Mouse (Mus musculus) neural tube, embryonic 11.5 days (tissue): ENCODE measurements around the gene Hoxa13. TPM values are rescaled to one million over a fixed set of nuclear protein-coding genes. Genes with fewer than 3 reads are reported as not detected.
A peak's percentile ranks its signal among the peaks of the same experiment; 100 is the strongest.

ENCODE experiments used
- ATAC-seq: fragments of 200-750 bp; cut with Nextera tagmentation; 2 replicates; pipeline ENCODE4 v1.8.0; 2017; ENCODE audit warnings: moderate number of reproducible peaks, mild to moderate bottlenecking, moderate TSS enrichment, moderate library complexity; ENCODE audit not compliant: insufficient read depth, low FRiP score, low TSS enrichment
- DNase-seq: peaks from one replicate; pipeline ENCODE4 v3.0.0-alpha.2; 2015; ENCODE audit warnings: low spot score
- H3K27ac ChIP-seq: fragments of 300-500 bp; sonication (generic); 2 replicates; pipeline ENCODE4 v1.5.1; 2014; ENCODE audit warnings: low read depth, mild to moderate bottlenecking, low read length
- H3K27me3 ChIP-seq: fragments of 300-500 bp; sonication (generic); 2 replicates; pipeline ENCODE4 v1.6.1; 2014; ENCODE audit warnings: mild to moderate bottlenecking, low read length, mixed read lengths; ENCODE audit not compliant: control insufficient read depth, insufficient read depth
- H3K36me3 ChIP-seq: fragments of 300-500 bp; sonication (generic); 2 replicates; pipeline ENCODE4 v1.6.1; 2014; ENCODE audit warnings: mild to moderate bottlenecking, low read length, moderate library complexity, mixed read lengths; ENCODE audit not compliant: control insufficient read depth, insufficient read depth
- H3K4me1 ChIP-seq: fragments of 300-500 bp; sonication (generic); 2 replicates; pipeline ENCODE4 v1.6.1; 2014; ENCODE audit warnings: low read length, mixed read lengths; ENCODE audit not compliant: control insufficient read depth, insufficient read depth
- H3K4me2 ChIP-seq: fragments of 300-500 bp; sonication (generic); 2 replicates; pipeline ENCODE4 v1.6.1; 2014; ENCODE audit warnings: low read depth, mild to moderate bottlenecking, moderate library complexity
- H3K4me3 ChIP-seq: fragments of 300-500 bp; sonication (generic); 2 replicates; pipeline ENCODE4 v1.5.1; 2014; ENCODE audit warnings: low read depth, low read length
- H3K9ac ChIP-seq: fragments of 300-500 bp; sonication (generic); 2 replicates; pipeline ENCODE4 v1.6.1; 2014; ENCODE audit warnings: mild to moderate bottlenecking, low read length
- H3K9me3 ChIP-seq: fragments of 300-500 bp; sonication (generic); 2 replicates; pipeline ENCODE4 v1.6.1; 2016; ENCODE audit warnings: low read length; ENCODE audit not compliant: control insufficient read depth
- WGBS: fragments of 180-500 bp; shearing (Covaris S2); extraction: QIAGEN DNeasy Blood & Tissue Kit; methylation state at CpG from one replicate; pipeline ENCODE4 v1.1.7; 2014; 5-methylcytosine and 5-hydroxymethylcytosine counted together
- polyA plus RNA-seq: library from polyadenylated mRNA; unstranded; fragments of >200 nt; fragmentation: Nextera tagmentation; extraction: Ambion mirVana; gene quantifications from 2 replicates; pipeline ENCODE4 v1.2.1, GENCODE M21; 2014

The Hoxa13 gene
- polyA plus RNA-seq, 1 experiment from 2014 or later, result 0.11 TPM

- Histone ChIP-seq H3K27me3 (peaks cover 96% of the 10 kb centered on the region), H3K9ac (peak overlapping the region; percentile 39; the same call in 1 of the 2 replicates), H3K36me3 (no peaks in the 10 kb centered on the region), H3K4me3 (peak overlapping the region; percentile 15; the same call in 1 of the 2 replicates), H3K4me2 (peak overlapping the region; percentile 26), H3K4me1 (0 out of 2 replicates have a peak, but pooled peaks cover 4% of the 10 kb centered on the region), H3K27ac (no peak overlapping the region), H3K9me3 (no peaks in the 10 kb centered on the region)
- DNase-seq (no peak), ATAC-seq (no peak)
- WGBS, result under 1% methylated on average over 16 of the region's 16 CpGs
These were observed 11.3 kb downstream of the Hoxa13 start for GRCm38 (mm10) chr6:52249415-52249738.

GRCm38 (mm10) chr6:52248638-52249414, 11.9 kb downstream of the Hoxa13 start:
- no peaks in the 10 kb centered on the region for H3K36me3 ChIP-seq
- H3K4me1 ChIP-seq, result 0 out of 2 replicates have a peak, but pooled peaks cover 4% of the 10 kb centered on the region
- H3K27ac ChIP-seq, result no peak overlapping the region
- peaks cover 97% of the 10 kb centered on the region for H3K27me3 ChIP-seq
- H3K9ac ChIP-seq, result peak overlapping the region; percentile 39; the same call in 1 of the 2 replicates
- H3K4me2 ChIP-seq, result peak overlapping the region; percentile 26
- H3K9me3 ChIP-seq, result no peaks in the 10 kb centered on the region
- H3K4me3 ChIP-seq, result peak overlapping the region; percentile 15
- 1% methylated on average over 27 of the region's 27 CpGs for WGBS
- ATAC-seq (no peak), DNase-seq (peak; percentile 43)

DNA sequence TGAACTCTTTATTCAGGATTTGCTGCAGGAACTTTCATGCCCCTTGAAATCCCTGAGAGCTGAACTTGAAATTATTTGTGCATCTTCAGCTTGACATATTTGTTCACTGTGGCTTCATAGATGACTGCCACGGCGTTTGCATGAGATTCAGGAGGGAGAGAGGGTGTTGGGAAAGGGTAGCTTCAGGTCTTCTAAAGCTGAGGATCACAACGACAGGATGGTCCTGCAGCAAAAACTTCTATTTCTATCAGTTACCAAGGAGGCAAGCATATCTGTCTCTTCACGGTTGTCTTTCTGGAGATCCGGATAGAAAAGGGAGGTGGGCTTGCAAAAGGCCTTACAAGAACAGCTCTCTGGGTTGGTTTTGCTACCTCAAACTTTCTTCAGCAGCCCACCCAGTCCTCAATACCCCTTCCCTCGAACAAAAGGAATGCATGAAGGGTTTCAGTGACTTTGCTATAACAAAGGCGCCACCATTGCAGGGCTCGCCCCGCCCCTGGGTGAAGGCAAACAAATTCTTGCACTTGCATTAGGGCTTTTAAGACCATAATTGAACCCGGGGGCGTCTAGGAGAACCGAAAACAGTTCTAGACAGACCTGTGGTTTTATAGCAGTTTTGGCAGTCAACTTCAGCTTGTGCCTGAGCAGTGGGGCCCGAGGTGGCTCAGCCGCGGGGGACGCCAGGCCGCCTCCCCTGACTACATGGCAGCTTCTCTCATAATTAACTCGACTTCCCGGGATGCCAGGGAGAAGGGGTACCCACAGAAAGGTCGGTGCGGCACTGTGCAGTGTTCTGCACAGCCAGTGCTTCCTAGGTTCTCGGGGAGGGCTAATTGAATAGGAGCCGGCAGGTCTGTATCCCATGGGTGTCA, 12.7 kb downstream of the Hoxa13 start:
- Histone ChIP-seq H3K36me3 (no peaks in the 10 kb centered on the region), H3K27ac (0 out of 2 replicates have a peak overlapping the region, but pooled peaks have one; percentile 3), H3K27me3 (peaks cover 97% of the 10 kb centered on the region), H3K9me3 (no peaks in the 10 kb centered on the region), H3K4me2 (peak overlapping the region; percentile 26), H3K9ac (peak overlapping the region; percentile 36; the same call in 1 of the 2 replicates), H3K4me3 (peak overlapping the region; percentile 15), H3K4me1 (0 out of 2 replicates have a peak, but pooled peaks cover 4% of the 10 kb centered on the region)
- DNase-seq, result peak; percentile 35
- ATAC-seq, result no peak
- under 1% methylated on average over 23 of the region's 23 CpGs for WGBS

- DNase-seq (peak; percentile 28), ATAC-seq (no peak)
- WGBS, result 1% methylated on average over 3 of the region's 3 CpGs
- Histone ChIP-seq H3K9me3 (no peaks in the 10 kb centered on the region), H3K27me3 (peaks cover 97% of the 10 kb centered on the region), H3K4me3 (peak overlapping the region; percentile 40), H3K4me2 (peak overlapping the region; percentile 47), H3K4me1 (0 out of 2 replicates have a peak, but pooled peaks cover 4% of the 10 kb centered on the region), H3K36me3 (no peaks in the 10 kb centered on the region), H3K27ac (no peak overlapping the region), H3K9ac (peak overlapping the region; percentile 60)
These were observed 13.8 kb downstream of the Hoxa13 start for GRCm38 (mm10) chr6:52246916-52247315.

DNA sequence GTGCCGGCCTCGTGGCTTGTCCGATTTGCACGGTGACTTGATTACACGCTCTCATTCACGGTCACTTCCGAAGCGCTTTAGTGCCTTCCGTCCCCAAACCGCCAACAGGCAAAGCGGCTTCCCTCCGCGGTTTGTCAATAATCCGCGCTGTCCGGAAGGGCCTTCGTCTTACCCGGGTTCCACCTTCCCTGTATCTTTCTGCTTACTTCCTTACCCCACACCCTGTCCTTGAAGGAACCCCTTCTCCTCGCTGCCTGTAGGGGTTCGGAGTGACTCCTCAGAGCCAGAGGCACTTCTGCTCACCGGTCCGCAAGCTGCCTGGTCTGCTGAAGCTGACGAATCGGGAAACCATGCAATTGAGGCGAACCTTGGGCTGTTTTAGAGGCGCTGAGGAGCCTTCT, 14.3 kb downstream of the Hoxa13 start:
- ATAC-seq, result no peak

DNA sequence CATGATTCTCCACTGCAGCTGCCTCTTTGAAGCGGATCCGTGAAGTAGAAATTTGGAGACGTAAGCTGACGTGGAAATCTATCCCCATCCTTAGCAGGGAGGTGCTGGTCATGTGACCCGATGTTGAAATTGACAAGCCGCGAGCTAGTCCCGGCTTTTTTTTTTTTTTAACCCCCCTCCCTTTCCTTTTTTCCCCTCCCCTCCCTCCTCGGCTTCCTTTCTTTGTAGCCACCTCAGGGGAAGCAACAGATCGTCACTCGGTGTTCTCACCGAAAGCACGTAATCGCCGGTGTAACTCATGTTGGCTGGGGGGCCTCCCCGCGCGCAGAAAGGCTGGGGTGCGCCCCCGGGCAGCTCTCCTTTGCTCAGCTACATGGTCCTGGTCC, 14.9 kb downstream of the Hoxa13 start, which contains the start of gene Hoxa11:
Gene Hoxa11, minus strand, starts transcription at position 54 of the 386 bp plus-strand sequence.
- H3K4me1 ChIP-seq, result 0 out of 2 replicates have a peak, but pooled peaks cover 4% of the 10 kb centered on the region
- DNase-seq (peak; percentile 42), ATAC-seq (no peak)
- peak within 1 kb of the TSS; percentile 68; the same call in 1 of the 2 replicates for H3K27ac ChIP-seq
- no peaks in the 10 kb centered on the region for H3K36me3 ChIP-seq
- peak within 1 kb of the TSS; percentile 40 for H3K4me3 ChIP-seq
- H3K27me3 ChIP-seq, result peaks cover 97% of the 10 kb centered on the region
- peak within 1 kb of the TSS; percentile 47 for H3K4me2 ChIP-seq
- peak within 1 kb of the TSS; percentile 60 for H3K9ac ChIP-seq
- under 1% methylated on average over 20 of the region's 20 CpGs for WGBS
- H3K9me3 ChIP-seq, result no peaks in the 10 kb centered on the region

More for the DNA sequence above, 14.3 kb downstream of the Hoxa13 start:
- under 1% methylated on average over 26 of the region's 26 CpGs for WGBS
- peak overlapping the region; percentile 60 for H3K9ac ChIP-seq
- peak overlapping the region; percentile 47 for H3K4me2 ChIP-seq
- H3K27ac ChIP-seq, result peak overlapping the region; percentile 68; the same call in 1 of the 2 replicates
- peak overlapping the region; percentile 40 for H3K4me3 ChIP-seq
- 0 out of 2 replicates have a peak, but pooled peaks cover 4% of the 10 kb centered on the region for H3K4me1 ChIP-seq
- peaks cover 97% of the 10 kb centered on the region for H3K27me3 ChIP-seq
- H3K36me3 ChIP-seq, result no peaks in the 10 kb centered on the region
- H3K9me3 ChIP-seq, result no peaks in the 10 kb centered on the region
- peak; percentile 58 for DNase-seq

DNA sequence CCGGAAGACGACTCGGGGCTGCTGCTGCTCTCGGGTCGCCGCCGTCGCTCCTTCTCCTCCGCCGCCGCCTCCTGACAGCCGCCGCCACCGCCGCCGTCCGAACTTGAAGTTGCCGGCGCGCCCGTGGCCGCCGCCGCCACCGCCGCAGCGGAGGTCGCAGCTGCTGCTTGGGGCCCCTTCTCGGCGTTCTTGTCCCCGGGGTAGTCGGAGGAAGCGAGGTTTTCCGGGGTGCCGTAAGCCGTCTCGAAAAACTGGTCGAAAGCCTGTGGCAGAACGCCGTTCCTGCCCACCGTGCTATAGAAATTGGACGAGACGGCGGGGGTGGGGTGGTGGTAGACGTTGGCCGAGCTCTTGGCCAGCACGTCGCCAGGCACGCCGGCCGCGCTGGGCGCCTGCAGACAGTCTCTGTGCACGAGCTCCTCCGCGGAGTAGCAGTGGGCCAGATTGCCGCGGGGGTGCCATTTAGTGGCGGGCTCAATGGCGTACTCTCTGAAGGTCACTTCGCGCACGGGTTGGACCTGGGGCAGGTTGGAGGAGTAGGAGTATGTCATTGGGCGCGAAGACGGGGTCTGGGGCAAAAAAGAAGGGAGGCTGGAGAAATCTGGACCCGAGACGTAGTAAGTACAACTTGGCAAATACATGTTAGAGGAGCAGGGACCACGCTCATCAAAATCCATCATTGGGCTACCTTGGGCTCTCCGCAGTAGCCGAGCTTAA, 15.5 kb downstream of the Hoxa13 start:
- Histone ChIP-seq H3K9ac (peak overlapping the region; percentile 60), H3K27me3 (peaks cover 97% of the 10 kb centered on the region), H3K4me2 (peak overlapping the region; percentile 47), H3K4me3 (peak overlapping the region; percentile 40), H3K4me1 (0 out of 2 replicates have a peak, but pooled peaks cover 4% of the 10 kb centered on the region), H3K9me3 (no peaks in the 10 kb centered on the region), H3K27ac (peak overlapping the region; percentile 34; the same call in 1 of the 2 replicates), H3K36me3 (no peaks in the 10 kb centered on the region)
- DNase-seq, result peak; percentile 55
- WGBS, result under 1% methylated on average over 69 of the region's 71 CpGs
- no peak for ATAC-seq
